Mouse (Mus musculus): ENCODE data around the gene Whrn. TPM values are rescaled to one million over a fixed set of nuclear protein-coding genes. Genes with fewer than 3 reads are reported as not detected.
A peak's percentile ranks its signal among the peaks of the same experiment; 100 is the strongest.

Gene Whrn
- polyA plus RNA-seq, 1 experiment from 2014 or later, result 8.0 TPM

DNA sequence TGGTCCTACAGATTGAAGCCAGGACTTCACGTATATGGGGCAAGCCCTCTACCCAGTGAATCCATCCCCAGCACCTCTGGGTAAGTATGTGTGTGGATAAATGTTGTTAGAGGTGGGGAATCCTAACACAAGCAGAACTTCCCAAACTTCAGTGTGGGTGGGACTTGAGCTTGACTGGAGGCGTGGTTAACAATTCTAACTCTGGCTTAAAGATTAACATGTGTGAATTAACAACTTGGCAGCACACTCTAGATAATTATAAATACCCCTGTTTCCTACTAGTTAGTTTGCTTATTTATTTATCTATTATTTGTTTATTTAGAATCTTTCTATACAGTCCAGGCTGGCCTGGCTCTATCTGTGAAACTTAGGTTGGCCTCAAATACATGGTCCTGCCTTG is 7.9 kb downstream of the Whrn start:
- Histone ChIP-seq H3K4me2 (ENCODE audit: low read depth) (no peak overlapping the region), H3K9me3 (ENCODE audit: control insufficient read depth, low read length) (no peaks in the 10 kb centered on the region), H3K4me3 (ENCODE audit: low read depth, low read length) (no peak overlapping the region), H3K27me3 (ENCODE audit: control insufficient read depth, insufficient read depth, low read length) (no peaks in the 10 kb centered on the region), H3K4me1 (ENCODE audit: control insufficient read depth, insufficient read depth, low read length) (no peaks in the 10 kb centered on the region; the same call in none of the 2 replicates), H3K27ac (ENCODE audit: low read depth, low read length) (no peak overlapping the region), H3K36me3 (ENCODE audit: control insufficient read depth, insufficient read depth, low read length) (no peaks in the 10 kb centered on the region), H3K9ac (ENCODE audit: low read length) (no peak overlapping the region)
- ATAC-seq (ENCODE audit: insufficient read depth, low FRiP score, low TSS enrichment) (no peak), DNase-seq (ENCODE audit: low spot score) (no peak)
- WGBS, result 80% methylated on average over 2 of the region's 2 CpGs

DNA sequence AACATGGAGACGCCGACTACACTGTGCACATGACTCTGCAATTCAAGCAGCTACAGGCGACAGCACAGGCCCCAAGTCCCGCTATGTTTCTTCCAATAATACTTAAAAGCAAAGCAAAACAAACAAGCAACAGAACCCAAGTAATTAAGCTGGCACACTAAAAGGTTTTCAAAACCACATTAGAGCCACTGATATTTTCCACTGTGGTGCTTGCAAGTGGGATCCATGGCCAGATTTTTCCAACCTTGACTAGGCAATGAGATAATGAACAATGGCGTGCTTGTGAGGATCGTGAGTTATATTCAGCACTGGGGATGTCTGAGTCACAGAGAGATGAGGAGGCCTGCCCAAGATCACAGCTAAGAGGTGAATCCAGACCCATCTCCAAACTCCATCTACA is 8.5 kb downstream of the Whrn start:
- ATAC-seq (ENCODE audit: insufficient read depth, low FRiP score, low TSS enrichment), result no peak

DNA sequence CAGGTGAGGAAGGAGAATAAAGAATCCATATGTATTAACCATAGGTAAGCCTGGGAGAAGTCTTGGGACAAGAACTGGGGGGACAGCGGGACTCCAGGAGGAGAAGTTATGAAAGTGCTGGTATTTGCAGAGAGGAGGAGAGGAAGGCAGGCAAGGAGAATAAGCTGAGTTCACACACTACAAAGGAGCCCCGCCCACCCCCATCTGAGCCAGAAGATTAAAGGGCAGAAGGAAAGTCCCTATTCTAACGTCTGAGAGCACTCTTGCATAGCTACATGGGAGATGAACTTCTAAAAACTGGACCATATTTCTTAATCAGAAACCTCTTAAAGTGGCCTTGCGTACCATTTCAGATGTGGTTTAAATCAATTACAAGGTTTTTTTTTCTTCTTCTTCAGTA is 9.3 kb downstream of the Whrn start:
- H3K9ac ChIP-seq (ENCODE audit: low read length), result no peak overlapping the region
- H3K27me3 ChIP-seq (ENCODE audit: control insufficient read depth, insufficient read depth, low read length), result no peaks in the 10 kb centered on the region
- DNase-seq (ENCODE audit: low spot score) (no peak), ATAC-seq (ENCODE audit: insufficient read depth, low FRiP score, low TSS enrichment) (no peak)
- no peak overlapping the region for H3K4me3 ChIP-seq (ENCODE audit: low read depth, low read length)
- H3K4me2 ChIP-seq (ENCODE audit: low read depth), result no peak overlapping the region
- H3K27ac ChIP-seq (ENCODE audit: low read depth, low read length), result no peak overlapping the region
- H3K4me1 ChIP-seq (ENCODE audit: control insufficient read depth, insufficient read depth, low read length), result no peaks in the 10 kb centered on the region; the same call in 1 of the 2 replicates
- no peaks in the 10 kb centered on the region for H3K9me3 ChIP-seq (ENCODE audit: control insufficient read depth, low read length)
- 38% methylated on average over 4 of the region's 4 CpGs for WGBS
- no peaks in the 10 kb centered on the region for H3K36me3 ChIP-seq (ENCODE audit: control insufficient read depth, insufficient read depth, low read length)

More for the DNA sequence above, 8.5 kb downstream of the Whrn start:
- Histone ChIP-seq H3K4me1 (ENCODE audit: control insufficient read depth, insufficient read depth, low read length) (no peaks in the 10 kb centered on the region; the same call in 1 of the 2 replicates), H3K9ac (ENCODE audit: low read length) (no peak overlapping the region), H3K27ac (ENCODE audit: low read depth, low read length) (no peak overlapping the region), H3K27me3 (ENCODE audit: control insufficient read depth, insufficient read depth, low read length) (no peaks in the 10 kb centered on the region), H3K9me3 (ENCODE audit: control insufficient read depth, low read length) (no peaks in the 10 kb centered on the region), H3K4me2 (ENCODE audit: low read depth) (no peak overlapping the region), H3K36me3 (ENCODE audit: control insufficient read depth, insufficient read depth, low read length) (no peaks in the 10 kb centered on the region), H3K4me3 (ENCODE audit: low read depth, low read length) (no peak overlapping the region)
- 80% methylated on average over 6 of the region's 6 CpGs for WGBS
- no peak for DNase-seq (ENCODE audit: low spot score)

DNA sequence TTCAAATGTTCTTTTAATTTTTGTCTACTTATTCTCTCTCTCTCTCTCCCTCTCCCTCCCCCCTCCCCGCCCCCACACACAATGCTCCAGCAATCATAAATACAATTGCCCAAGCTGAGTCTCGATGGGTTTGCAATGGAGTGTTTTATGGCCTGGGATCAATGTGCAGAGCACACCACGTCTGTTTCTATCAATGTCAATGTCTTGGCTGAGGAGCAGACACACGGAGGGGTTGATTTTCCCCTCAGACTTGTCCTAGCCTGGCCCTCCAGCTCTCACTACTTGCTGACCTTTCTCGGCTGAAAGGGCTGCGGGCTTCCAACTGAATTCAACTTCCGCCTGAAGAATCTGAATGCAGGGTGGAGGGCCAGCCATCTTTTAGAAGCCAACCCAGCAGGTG is 12.1 kb downstream of the Whrn start:
- H3K9me3 ChIP-seq (ENCODE audit: control insufficient read depth, low read length), result no peaks in the 10 kb centered on the region
- no peak overlapping the region for H3K9ac ChIP-seq (ENCODE audit: low read length)
- DNase-seq (ENCODE audit: low spot score) (no peak), ATAC-seq (ENCODE audit: insufficient read depth, low FRiP score, low TSS enrichment) (no peak)
- peaks cover 6% of the 10 kb centered on the region; the same call in 1 of the 2 replicates for H3K4me1 ChIP-seq (ENCODE audit: control insufficient read depth, insufficient read depth, low read length)
- no peak overlapping the region for H3K4me2 ChIP-seq (ENCODE audit: low read depth)
- no peak overlapping the region for H3K4me3 ChIP-seq (ENCODE audit: low read depth, low read length)
- no peaks in the 10 kb centered on the region for H3K27me3 ChIP-seq (ENCODE audit: control insufficient read depth, insufficient read depth, low read length)
- H3K36me3 ChIP-seq (ENCODE audit: control insufficient read depth, insufficient read depth, low read length), result no peaks in the 10 kb centered on the region
- 0 out of 2 replicates have a peak overlapping the region, but pooled peaks have one; percentile 23 for H3K27ac ChIP-seq (ENCODE audit: low read depth, low read length)
- WGBS, result 34% methylated on average over 7 of the region's 7 CpGs

GRCm38 (mm10) chr4:63480845-63481167 is 15.0 kb downstream of the Whrn start:
- Histone ChIP-seq H3K36me3 (ENCODE audit: control insufficient read depth, insufficient read depth, low read length) (no peaks in the 10 kb centered on the region), H3K27ac (ENCODE audit: low read depth, low read length) (0 out of 2 replicates have a peak overlapping the region, but pooled peaks have one; percentile 35), H3K27me3 (ENCODE audit: control insufficient read depth, insufficient read depth, low read length) (no peaks in the 10 kb centered on the region), H3K9ac (ENCODE audit: low read length) (no peak overlapping the region), H3K4me2 (ENCODE audit: low read depth) (no peak overlapping the region), H3K4me3 (ENCODE audit: low read depth, low read length) (no peak overlapping the region), H3K9me3 (ENCODE audit: control insufficient read depth, low read length) (no peaks in the 10 kb centered on the region), H3K4me1 (ENCODE audit: control insufficient read depth, insufficient read depth, low read length) (peaks cover 7% of the 10 kb centered on the region; the same call in 1 of the 2 replicates)
- no peak for DNase-seq (ENCODE audit: low spot score)
- 44% methylated on average over 11 of the region's 11 CpGs for whole genome bisulfite sequencing
- ATAC-seq (ENCODE audit: insufficient read depth, low FRiP score, low TSS enrichment), result no peak

DNA sequence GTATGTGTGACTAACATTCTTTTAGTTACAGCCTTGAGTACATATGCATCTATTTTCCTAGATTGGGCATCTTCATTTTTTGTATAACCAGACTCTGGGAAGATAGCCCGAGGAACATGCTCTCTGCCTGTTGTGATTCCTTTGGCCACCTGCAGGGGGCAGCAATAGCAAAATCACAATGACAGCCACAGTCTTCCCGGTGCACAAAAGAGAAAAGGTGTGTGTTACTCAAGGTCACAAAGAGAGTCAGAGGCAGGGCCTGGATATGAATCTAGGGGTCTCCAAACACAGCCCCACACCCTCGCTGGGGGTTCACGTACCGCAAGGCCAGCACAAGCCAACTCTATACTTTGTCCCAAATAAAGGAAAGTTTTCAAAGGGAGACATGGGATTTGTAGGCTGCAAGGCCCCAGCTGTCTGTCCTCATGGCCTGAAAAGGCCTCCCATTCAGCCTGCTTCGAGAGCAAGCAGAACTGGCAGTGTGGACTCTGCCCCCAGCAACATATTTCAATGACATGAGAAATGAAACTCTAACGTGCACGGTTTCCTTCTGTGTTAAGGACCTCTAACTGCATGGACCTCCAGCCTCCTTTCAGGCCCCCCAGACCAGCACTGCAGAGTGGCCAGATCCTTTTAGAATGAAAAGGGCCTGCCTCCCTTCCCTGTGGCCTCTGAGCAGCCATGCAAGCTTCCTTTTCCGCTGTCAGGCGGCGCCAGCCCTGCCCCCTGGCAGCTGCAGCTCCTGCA is 15.5 kb downstream of the Whrn start:
- 0 out of 2 replicates have a peak overlapping the region, but pooled peaks have one; percentile 3 for H3K9ac ChIP-seq (ENCODE audit: low read length)
- H3K4me1 ChIP-seq (ENCODE audit: control insufficient read depth, insufficient read depth, low read length), result peaks cover 9% of the 10 kb centered on the region
- ATAC-seq (ENCODE audit: insufficient read depth, low FRiP score, low TSS enrichment), result peak; percentile 51; the same call in 1 of the 2 replicates
- WGBS, result 29% methylated on average over 11 of the region's 11 CpGs
- no peak for DNase-seq (ENCODE audit: low spot score)
- no peaks in the 10 kb centered on the region for H3K9me3 ChIP-seq (ENCODE audit: control insufficient read depth, low read length)
- H3K4me2 ChIP-seq (ENCODE audit: low read depth), result no peak overlapping the region
- no peaks in the 10 kb centered on the region for H3K27me3 ChIP-seq (ENCODE audit: control insufficient read depth, insufficient read depth, low read length)
- H3K27ac ChIP-seq (ENCODE audit: low read depth, low read length), result peak overlapping the region; percentile 35; the same call in 1 of the 2 replicates
- no peaks in the 10 kb centered on the region for H3K36me3 ChIP-seq (ENCODE audit: control insufficient read depth, insufficient read depth, low read length)
- no peak overlapping the region for H3K4me3 ChIP-seq (ENCODE audit: low read depth, low read length)

GRCm38 (mm10) chr4:63478036-63478435 is 17.8 kb downstream of the Whrn start:
- Histone ChIP-seq H3K9ac (ENCODE audit: low read length) (no peak overlapping the region), H3K27me3 (ENCODE audit: control insufficient read depth, insufficient read depth, low read length) (no peaks in the 10 kb centered on the region), H3K4me2 (ENCODE audit: low read depth) (no peak overlapping the region), H3K36me3 (ENCODE audit: control insufficient read depth, insufficient read depth, low read length) (no peaks in the 10 kb centered on the region), H3K4me3 (ENCODE audit: low read depth, low read length) (no peak overlapping the region), H3K4me1 (ENCODE audit: control insufficient read depth, insufficient read depth, low read length) (peaks cover 25% of the 10 kb centered on the region), H3K9me3 (ENCODE audit: control insufficient read depth, low read length) (no peaks in the 10 kb centered on the region), H3K27ac (ENCODE audit: low read depth, low read length) (no peak overlapping the region)
- 79% methylated on average over 7 of the region's 7 CpGs for WGBS
- DNase-seq (ENCODE audit: low spot score), result no peak
- ATAC-seq (ENCODE audit: insufficient read depth, low FRiP score, low TSS enrichment), result no peak

- H3K36me3 ChIP-seq (ENCODE audit: control insufficient read depth, insufficient read depth, low read length), result no peaks in the 10 kb centered on the region
- no peaks in the 10 kb centered on the region for H3K27me3 ChIP-seq (ENCODE audit: control insufficient read depth, insufficient read depth, low read length)
- no peak overlapping the region for H3K4me3 ChIP-seq (ENCODE audit: low read depth, low read length)
- no peak for ATAC-seq (ENCODE audit: insufficient read depth, low FRiP score, low TSS enrichment)
- no peak overlapping the region for H3K4me2 ChIP-seq (ENCODE audit: low read depth)
- no peak overlapping the region for H3K9ac ChIP-seq (ENCODE audit: low read length)
- no peak for DNase-seq (ENCODE audit: low spot score)
- WGBS, result 95% methylated on average over 6 of the region's 6 CpGs
- H3K4me1 ChIP-seq (ENCODE audit: control insufficient read depth, insufficient read depth, low read length), result peaks cover 25% of the 10 kb centered on the region
- no peaks in the 10 kb centered on the region for H3K9me3 ChIP-seq (ENCODE audit: control insufficient read depth, low read length)
- no peak overlapping the region for H3K27ac ChIP-seq (ENCODE audit: low read depth, low read length)
Measured at GRCm38 (mm10) chr4:63476891-63477290, 18.9 kb downstream of the Whrn start.

- H3K27ac ChIP-seq (ENCODE audit: low read depth, low read length), result no peak overlapping the region
- no peak overlapping the region for H3K9ac ChIP-seq (ENCODE audit: low read length)
- DNase-seq (ENCODE audit: low spot score) (no peak), ATAC-seq (ENCODE audit: insufficient read depth, low FRiP score, low TSS enrichment) (no peak)
- H3K9me3 ChIP-seq (ENCODE audit: control insufficient read depth, low read length), result no peaks in the 10 kb centered on the region
- no peak overlapping the region for H3K4me3 ChIP-seq (ENCODE audit: low read depth, low read length)
- no peaks in the 10 kb centered on the region for H3K36me3 ChIP-seq (ENCODE audit: control insufficient read depth, insufficient read depth, low read length)
- H3K4me2 ChIP-seq (ENCODE audit: low read depth), result no peak overlapping the region
- peaks cover 20% of the 10 kb centered on the region for H3K4me1 ChIP-seq (ENCODE audit: control insufficient read depth, insufficient read depth, low read length)
- H3K27me3 ChIP-seq (ENCODE audit: control insufficient read depth, insufficient read depth, low read length), result no peaks in the 10 kb centered on the region
- 41% methylated on average over 3 of the region's 3 CpGs for WGBS
Measured at GRCm38 (mm10) chr4:63475208-63475607, 20.6 kb downstream of the Whrn start.
